Mouse (Mus musculus) large intestine, adult 2 months (tissue): ENCODE measurements around the gene Gm20905. TPM values are rescaled to one million over a fixed set of nuclear protein-coding genes. Genes with fewer than 3 reads are reported as not detected.
"Not testable (repeated sequence)": the region's sequence is repeated elsewhere in the genome, so short reads cannot be mapped to it uniquely, and the experiment has no call there.

Experiments
- DNase-seq: peaks from one replicate; pipeline ENCODE4 v3.0.0-alpha.2; 2012; ENCODE audit warnings: low read depth, low spot score
- WGBS: fragments of 180-500 bp; shearing (Covaris S2); methylation state at CpG from one replicate; pipeline ENCODE4 v1.1.7; 2018; 5-methylcytosine and 5-hydroxymethylcytosine counted together
- polyA plus RNA-seq: library from polyadenylated mRNA; depleted of rRNA; stranded (reverse); fragments of >200 nt; gene quantifications from 2 replicates; pipeline ENCODE4 v1.2.3, GENCODE M21; 2012; rRNA removed

Gene Gm20905
- polyA plus RNA-seq: not detected in 2 replicates

DNA sequence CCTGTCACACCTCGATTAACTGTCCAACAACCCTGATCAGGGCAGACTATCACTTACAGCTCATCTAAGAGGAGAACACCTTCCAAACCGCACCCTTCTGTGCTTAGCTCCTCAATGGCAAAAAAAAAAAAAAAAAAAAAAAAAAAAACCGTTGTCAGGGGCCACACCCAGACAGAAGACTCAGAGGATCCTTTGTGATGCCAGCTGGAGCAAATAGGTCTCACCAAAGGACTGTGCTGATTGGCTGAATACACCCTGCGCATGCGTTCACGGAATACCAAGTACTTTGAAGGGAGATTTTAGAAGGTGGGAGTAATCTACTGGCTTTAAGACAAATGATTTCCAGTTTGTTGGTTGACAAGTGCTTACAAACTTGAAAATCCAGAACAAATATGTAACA, at the start of gene Gm20905:
Gm20905 (minus strand) TSS at position 101 of the 400 bp plus-strand sequence.
- not testable (repeated sequence) for DNase-seq
- no CpG with 5 or more reads among the region's 6 CpGs for WGBS
